Mouse (Mus musculus) thymus, adult 2 months (tissue): ENCODE measurements around the gene BC005537.

ENCODE experiments used
- CTCF ChIP-seq: fragments of 200-500 bp; IDR thresholded peaks from 2 replicates; pipeline ENCODE4 v1.5.1; 2012; ENCODE audit warnings: mild to moderate bottlenecking, control low read depth, low read length, moderate library complexity, borderline replicate concordance; ENCODE audit not compliant: control insufficient read depth, poor library complexity, insufficient read depth; ENCODE audit errors: extremely low read depth
- POLR2A ChIP-seq: fragments of 200-500 bp; IDR thresholded peaks from 2 replicates; pipeline ENCODE4 v1.6.1; 2012; ENCODE audit warnings: mild to moderate bottlenecking, low read length, control low read depth, moderate library complexity; ENCODE audit not compliant: control insufficient read depth, poor library complexity, insufficient read depth; ENCODE audit errors: extremely low read depth

DNA sequence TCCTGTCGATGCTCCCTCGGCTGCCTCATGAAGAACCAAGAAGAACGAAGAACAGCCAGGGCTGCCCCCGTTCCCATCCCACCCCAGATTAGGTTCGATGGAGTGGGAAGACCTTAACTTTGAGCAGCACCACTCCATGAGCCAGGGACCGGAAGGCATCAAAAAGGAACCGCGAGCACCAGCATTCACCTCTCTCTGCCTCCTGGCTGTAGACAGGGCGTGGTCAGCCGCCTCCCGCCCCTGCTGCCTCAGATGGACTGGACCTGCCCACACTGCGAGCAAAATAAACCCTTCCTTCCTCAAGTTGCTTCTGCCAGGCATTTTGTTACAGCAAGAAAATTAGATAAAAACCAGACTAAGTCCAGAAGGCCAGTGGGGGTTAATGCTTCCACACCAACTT lies 59.6 kb downstream of the BC005537 start:
- TF ChIP-seq POLR2A (no peak), CTCF (no peak)
